Mouse (Mus musculus) neural tube, embryonic 11.5 days (tissue): ENCODE measurements around the gene AI467606. TPM values are rescaled to one million over a fixed set of nuclear protein-coding genes. Genes with fewer than 3 reads are reported as not detected.

ENCODE experiments used
- ATAC-seq: fragments of 200-750 bp; cut with Nextera tagmentation; 2 replicates; pipeline ENCODE4 v1.8.0; 2017; ENCODE audit warnings: moderate number of reproducible peaks, mild to moderate bottlenecking, moderate TSS enrichment, moderate library complexity; ENCODE audit not compliant: insufficient read depth, low FRiP score, low TSS enrichment
- DNase-seq: peaks from one replicate; pipeline ENCODE4 v3.0.0-alpha.2; 2015; ENCODE audit warnings: low spot score
- H3K27ac ChIP-seq: fragments of 300-500 bp; sonication (generic); 2 replicates; pipeline ENCODE4 v1.5.1; 2014; ENCODE audit warnings: low read depth, mild to moderate bottlenecking, low read length
- H3K27me3 ChIP-seq: fragments of 300-500 bp; sonication (generic); 2 replicates; pipeline ENCODE4 v1.6.1; 2014; ENCODE audit warnings: mild to moderate bottlenecking, low read length, mixed read lengths; ENCODE audit not compliant: control insufficient read depth, insufficient read depth
- H3K36me3 ChIP-seq: fragments of 300-500 bp; sonication (generic); 2 replicates; pipeline ENCODE4 v1.6.1; 2014; ENCODE audit warnings: mild to moderate bottlenecking, low read length, moderate library complexity, mixed read lengths; ENCODE audit not compliant: control insufficient read depth, insufficient read depth
- H3K4me1 ChIP-seq: fragments of 300-500 bp; sonication (generic); 2 replicates; pipeline ENCODE4 v1.6.1; 2014; ENCODE audit warnings: low read length, mixed read lengths; ENCODE audit not compliant: control insufficient read depth, insufficient read depth
- H3K4me2 ChIP-seq: fragments of 300-500 bp; sonication (generic); 2 replicates; pipeline ENCODE4 v1.6.1; 2014; ENCODE audit warnings: low read depth, mild to moderate bottlenecking, moderate library complexity
- H3K4me3 ChIP-seq: fragments of 300-500 bp; sonication (generic); 2 replicates; pipeline ENCODE4 v1.5.1; 2014; ENCODE audit warnings: low read depth, low read length
- H3K9ac ChIP-seq: fragments of 300-500 bp; sonication (generic); 2 replicates; pipeline ENCODE4 v1.6.1; 2014; ENCODE audit warnings: mild to moderate bottlenecking, low read length
- H3K9me3 ChIP-seq: fragments of 300-500 bp; sonication (generic); 2 replicates; pipeline ENCODE4 v1.6.1; 2016; ENCODE audit warnings: low read length; ENCODE audit not compliant: control insufficient read depth
- WGBS: fragments of 180-500 bp; shearing (Covaris S2); extraction: QIAGEN DNeasy Blood & Tissue Kit; methylation state at CpG from one replicate; pipeline ENCODE4 v1.1.7; 2014; 5-methylcytosine and 5-hydroxymethylcytosine counted together
- polyA plus RNA-seq: library from polyadenylated mRNA; unstranded; fragments of >200 nt; fragmentation: Nextera tagmentation; extraction: Ambion mirVana; gene quantifications from 2 replicates; pipeline ENCODE4 v1.2.1, GENCODE M21; 2014

The AI467606 gene
- polyA plus RNA-seq, result 1.0 and 1.1 TPM in 2 replicates

- DNase-seq (no peak), ATAC-seq (no peak)
- H3K4me2 ChIP-seq, result no peak within 1 kb of the TSS
- peaks cover 5% of the 10 kb centered on the region; the same call in 1 of the 2 replicates for H3K4me1 ChIP-seq
- no peaks in the 10 kb centered on the region for H3K36me3 ChIP-seq
- no peak within 1 kb of the TSS for H3K27ac ChIP-seq
- H3K9ac ChIP-seq, result no peak within 1 kb of the TSS
- H3K27me3 ChIP-seq, result no peaks in the 10 kb centered on the region
- WGBS, result 75% methylated on average over 16 of the region's 16 CpGs
- H3K4me3 ChIP-seq, result no peak within 1 kb of the TSS
- no peaks in the 10 kb centered on the region for H3K9me3 ChIP-seq
Observed at GRCm38 (mm10) chr7:127091114-127091896, at the start of gene AI467606. Gene AI467606, plus strand, starts transcription at chr7:127091359.

- Histone ChIP-seq H3K4me3 (peak within 1 kb of the TSS; percentile 94), H3K4me1 (peaks cover 4% of the 10 kb centered on the region; the same call in 1 of the 2 replicates), H3K9ac (peak within 1 kb of the TSS; percentile 81), H3K9me3 (no peaks in the 10 kb centered on the region), H3K27me3 (no peaks in the 10 kb centered on the region), H3K27ac (0 out of 2 replicates have a peak within 1 kb of the TSS, but pooled peaks have one; percentile 17), H3K36me3 (no peaks in the 10 kb centered on the region), H3K4me2 (peak within 1 kb of the TSS; percentile 85)
- WGBS, result under 1% methylated on average over 53 of the region's 53 CpGs
- DNase-seq (peak; percentile 90), ATAC-seq (peak; percentile 81)
Observed at GRCm38 (mm10) chr7:127041851-127042672, 49.1 kb upstream of the AI467606 start, which contains the start of gene Kif22. Gene Kif22, minus strand, starts transcription at chr7:127042471.

GRCm38 (mm10) chr7:127055026-127055585 lies 36.1 kb upstream of the AI467606 start:
- Histone ChIP-seq H3K9ac (no peak overlapping the region), H3K36me3 (no peaks in the 10 kb centered on the region), H3K27ac (no peak overlapping the region), H3K4me1 (no peaks in the 10 kb centered on the region), H3K9me3 (no peaks in the 10 kb centered on the region), H3K4me3 (no peak overlapping the region), H3K27me3 (no peaks in the 10 kb centered on the region), H3K4me2 (no peak overlapping the region)
- ATAC-seq (no peak), DNase-seq (no peak)
- 73% methylated on average over 5 of the region's 5 CpGs for WGBS

- H3K9ac ChIP-seq, result no peak overlapping the region
- WGBS, result 86% methylated on average over 6 of the region's 6 CpGs
Observed at GRCm38 (mm10) chr7:127065538-127065937, 25.6 kb upstream of the AI467606 start.

GRCm38 (mm10) chr7:127066317-127066716 lies 24.8 kb upstream of the AI467606 start:
- DNase-seq (no peak), ATAC-seq (no peak)
- no peaks in the 10 kb centered on the region for H3K9me3 ChIP-seq
- H3K4me2 ChIP-seq, result no peak overlapping the region
- no peaks in the 10 kb centered on the region for H3K36me3 ChIP-seq
- H3K4me3 ChIP-seq, result no peak overlapping the region
- H3K27ac ChIP-seq, result no peak overlapping the region
- no peaks in the 10 kb centered on the region for H3K27me3 ChIP-seq
- no peaks in the 10 kb centered on the region for H3K4me1 ChIP-seq
- no peak overlapping the region for H3K9ac ChIP-seq
- 77% methylated on average over 4 of the region's 4 CpGs for WGBS

More at GRCm38 (mm10) chr7:127065538-127065937, 25.6 kb upstream of the AI467606 start:
- DNase-seq (no peak), ATAC-seq (no peak)
- Histone ChIP-seq H3K27me3 (no peaks in the 10 kb centered on the region), H3K9me3 (no peaks in the 10 kb centered on the region), H3K36me3 (no peaks in the 10 kb centered on the region), H3K4me3 (no peak overlapping the region), H3K4me1 (no peaks in the 10 kb centered on the region), H3K27ac (no peak overlapping the region), H3K4me2 (no peak overlapping the region)

GRCm38 (mm10) chr7:127070871-127071413 lies 20.2 kb upstream of the AI467606 start:
- H3K36me3 ChIP-seq, result no peaks in the 10 kb centered on the region
- H3K4me2 ChIP-seq, result no peak overlapping the region
- WGBS, result 76% methylated on average over 4 of the region's 4 CpGs
- no peaks in the 10 kb centered on the region for H3K27me3 ChIP-seq
- H3K9ac ChIP-seq, result no peak overlapping the region
- DNase-seq (no peak), ATAC-seq (no peak)
- no peak overlapping the region for H3K27ac ChIP-seq
- H3K4me3 ChIP-seq, result no peak overlapping the region
- no peaks in the 10 kb centered on the region for H3K9me3 ChIP-seq
- no peaks in the 10 kb centered on the region for H3K4me1 ChIP-seq

GRCm38 (mm10) chr7:127073221-127073620 lies 17.9 kb upstream of the AI467606 start:
- no peak for DNase-seq
- Histone ChIP-seq H3K27ac (no peak overlapping the region), H3K9ac (no peak overlapping the region), H3K4me3 (no peak overlapping the region), H3K27me3 (no peaks in the 10 kb centered on the region), H3K4me2 (no peak overlapping the region), H3K36me3 (no peaks in the 10 kb centered on the region), H3K9me3 (no peaks in the 10 kb centered on the region), H3K4me1 (no peaks in the 10 kb centered on the region)
- ATAC-seq, result no peak
- WGBS, result 93% methylated on average over 4 of the region's 4 CpGs

- Histone ChIP-seq H3K36me3 (no peaks in the 10 kb centered on the region), H3K4me1 (no peaks in the 10 kb centered on the region), H3K9ac (no peak overlapping the region), H3K9me3 (no peaks in the 10 kb centered on the region), H3K27me3 (no peaks in the 10 kb centered on the region), H3K27ac (no peak overlapping the region), H3K4me2 (no peak overlapping the region), H3K4me3 (no peak overlapping the region)
- 94% methylated on average over 5 of the region's 5 CpGs for WGBS
- ATAC-seq (no peak), DNase-seq (no peak)
Observed at GRCm38 (mm10) chr7:127076188-127076587, 15.0 kb upstream of the AI467606 start.
